Mouse (Mus musculus) forebrain, embryonic 10.5 days (tissue): ENCODE results near the gene Itk. TPM values are rescaled to one million over a fixed set of nuclear protein-coding genes. Genes with fewer than 3 reads are reported as not detected.

Experiments used
- DNase-seq: peaks from one replicate; pipeline ENCODE4 v3.0.0-alpha.2; 2017; ENCODE audit warnings: low spot score; ENCODE audit errors: extremely low spot score
- H3K27ac ChIP-seq: fragments of 300-500 bp; sonication (generic); 2 replicates; pipeline ENCODE4 v1.5.1; 2016; ENCODE audit warnings: mild to moderate bottlenecking
- H3K27me3 ChIP-seq: fragments of 300-500 bp; sonication (generic); 2 replicates; pipeline ENCODE4 v1.6.1; 2016; ENCODE audit warnings: mild to moderate bottlenecking; ENCODE audit not compliant: poor library complexity, severe bottlenecking
- H3K36me3 ChIP-seq: fragments of 300-500 bp; sonication (generic); replicated peaks from 2 replicates; pipeline ENCODE4 v1.6.1; 2016; ENCODE audit warnings: mild to moderate bottlenecking, moderate library complexity
- H3K4me1 ChIP-seq: fragments of 300-500 bp; sonication (generic); 2 replicates; pipeline ENCODE4 v1.6.1; 2016
- H3K4me3 ChIP-seq: fragments of 300-500 bp; sonication (generic); 2 replicates; pipeline ENCODE4 v1.5.1; 2016; ENCODE audit warnings: mild to moderate bottlenecking, moderate library complexity
- H3K9me3 ChIP-seq: fragments of 300-500 bp; sonication (generic); 2 replicates; pipeline ENCODE4 v1.6.1; 2016; ENCODE audit warnings: mild to moderate bottlenecking, moderate library complexity
- WGBS: fragments of 180-500 bp; shearing (Covaris S2); methylation state at CpG from one replicate; pipeline ENCODE4 v1.1.7; 2016; 5-methylcytosine and 5-hydroxymethylcytosine counted together
- polyA plus RNA-seq: library from polyadenylated mRNA; unstranded; fragments of >200 nt; fragmentation: Nextera tagmentation; extraction: Ambion mirVana; gene quantifications from 2 replicates; pipeline ENCODE4 v1.2.1, GENCODE M21; 2016

Gene Itk
- polyA plus RNA-seq, 1 experiment from 2014 or later = not detected

- H3K4me3 ChIP-seq = no peak overlapping the region; the same call in 1 of the 2 replicates
- H3K27ac ChIP-seq = 0 out of 2 replicates have a peak overlapping the region, but pooled peaks have one; percentile 89
- DNase-seq = no peak
- peaks cover 3% of the 10 kb centered on the region; the same call in 1 of the 2 replicates for H3K36me3 ChIP-seq
- peaks cover 10% of the 10 kb centered on the region for H3K27me3 ChIP-seq
- WGBS = 95% methylated on average over 11 of the region's 11 CpGs
- H3K9me3 ChIP-seq = no peaks in the 10 kb centered on the region
- H3K4me1 ChIP-seq = peaks cover 52% of the 10 kb centered on the region
Observed at GRCm38 (mm10) chr11:46308271-46308974, 80.9 kb downstream of the Itk start.

GRCm38 (mm10) chr11:46307768-46308167 lies 81.5 kb downstream of the Itk start:
- no peak overlapping the region for H3K4me3 ChIP-seq
- WGBS = 93% methylated on average over 7 of the region's 7 CpGs
- H3K9me3 ChIP-seq = no peaks in the 10 kb centered on the region
- peaks cover 3% of the 10 kb centered on the region; the same call in 1 of the 2 replicates for H3K36me3 ChIP-seq
- H3K27me3 ChIP-seq = peaks cover 10% of the 10 kb centered on the region
- H3K27ac ChIP-seq = no peak overlapping the region
- DNase-seq = no peak
- peaks cover 49% of the 10 kb centered on the region for H3K4me1 ChIP-seq

GRCm38 (mm10) chr11:46306776-46307175 lies 82.5 kb downstream of the Itk start:
- Histone ChIP-seq H3K27ac (no peak overlapping the region), H3K27me3 (peaks cover 10% of the 10 kb centered on the region), H3K36me3 (peaks cover 3% of the 10 kb centered on the region; the same call in 1 of the 2 replicates), H3K4me1 (peaks cover 40% of the 10 kb centered on the region), H3K4me3 (no peak overlapping the region), H3K9me3 (no peaks in the 10 kb centered on the region)
- DNase-seq = no peak
- 94% methylated on average over 7 of the region's 7 CpGs for WGBS

- WGBS = 86% methylated on average over 9 of the region's 9 CpGs
- peaks cover 3% of the 10 kb centered on the region; the same call in 1 of the 2 replicates for H3K36me3 ChIP-seq
- DNase-seq = no peak
Observed at GRCm38 (mm10) chr11:46305881-46306520, 83.3 kb downstream of the Itk start.

GRCm38 (mm10) chr11:46304864-46305710 lies 84.2 kb downstream of the Itk start:
- Histone ChIP-seq H3K27ac (no peak overlapping the region), H3K4me3 (no peak overlapping the region), H3K4me1 (peaks cover 23% of the 10 kb centered on the region), H3K36me3 (peaks cover 3% of the 10 kb centered on the region; the same call in 1 of the 2 replicates), H3K27me3 (no peaks in the 10 kb centered on the region), H3K9me3 (no peaks in the 10 kb centered on the region)
- 84% methylated on average over 9 of the region's 9 CpGs for WGBS
- no peak for DNase-seq

More at GRCm38 (mm10) chr11:46305881-46306520, 83.3 kb downstream of the Itk start:
- Histone ChIP-seq H3K4me1 (peaks cover 32% of the 10 kb centered on the region), H3K27ac (no peak overlapping the region), H3K4me3 (no peak overlapping the region), H3K9me3 (no peaks in the 10 kb centered on the region), H3K27me3 (peaks cover 4% of the 10 kb centered on the region)

- Histone ChIP-seq H3K27me3 (no peaks in the 10 kb centered on the region), H3K36me3 (peaks cover 3% of the 10 kb centered on the region; the same call in 1 of the 2 replicates), H3K4me3 (no peak overlapping the region), H3K4me1 (peaks cover 13% of the 10 kb centered on the region), H3K27ac (no peak overlapping the region), H3K9me3 (no peaks in the 10 kb centered on the region)
- no peak for DNase-seq
- WGBS = 87% methylated on average over 10 of the region's 10 CpGs
Observed at GRCm38 (mm10) chr11:46304093-46304492, 85.2 kb downstream of the Itk start.

GRCm38 (mm10) chr11:46302471-46302870 lies 86.8 kb downstream of the Itk start:
- Histone ChIP-seq H3K27ac (no peak overlapping the region), H3K27me3 (no peaks in the 10 kb centered on the region), H3K4me3 (no peak overlapping the region), H3K9me3 (no peaks in the 10 kb centered on the region), H3K36me3 (no peaks in the 10 kb centered on the region), H3K4me1 (peaks cover 7% of the 10 kb centered on the region; the same call in 1 of the 2 replicates)
- DNase-seq = no peak
- WGBS = 89% methylated on average over 9 of the region's 9 CpGs

- Histone ChIP-seq H3K36me3 (no peaks in the 10 kb centered on the region), H3K9me3 (no peaks in the 10 kb centered on the region), H3K4me3 (no peak overlapping the region), H3K27ac (no peak overlapping the region), H3K27me3 (no peaks in the 10 kb centered on the region), H3K4me1 (peaks cover 7% of the 10 kb centered on the region; the same call in 1 of the 2 replicates)
- WGBS = 94% methylated on average over 23 of the region's 23 CpGs
- no peak for DNase-seq
Observed at GRCm38 (mm10) chr11:46301579-46302248, 87.6 kb downstream of the Itk start.

GRCm38 (mm10) chr11:46299901-46300300 lies 89.4 kb downstream of the Itk start:
- no peak for DNase-seq
- H3K36me3 ChIP-seq = no peaks in the 10 kb centered on the region
- H3K9me3 ChIP-seq = no peaks in the 10 kb centered on the region
- H3K27ac ChIP-seq = no peak overlapping the region
- no peaks in the 10 kb centered on the region for H3K27me3 ChIP-seq
- peaks cover 3% of the 10 kb centered on the region; the same call in 1 of the 2 replicates for H3K4me1 ChIP-seq
- whole genome bisulfite sequencing = 55% methylated on average over 6 of the region's 6 CpGs
- no peak overlapping the region for H3K4me3 ChIP-seq

GRCm38 (mm10) chr11:46298889-46299785 lies 90.2 kb downstream of the Itk start:
- no peaks in the 10 kb centered on the region for H3K9me3 ChIP-seq
- no peak for DNase-seq
- no peak overlapping the region for H3K4me3 ChIP-seq
- H3K27me3 ChIP-seq = no peaks in the 10 kb centered on the region
- H3K36me3 ChIP-seq = no peaks in the 10 kb centered on the region
- H3K27ac ChIP-seq = no peak overlapping the region
- H3K4me1 ChIP-seq = no peaks in the 10 kb centered on the region
- 80% methylated on average over 13 of the region's 13 CpGs for WGBS

GRCm38 (mm10) chr11:46294390-46294789 lies 94.9 kb downstream of the Itk start:
- Histone ChIP-seq H3K4me3 (no peak overlapping the region), H3K9me3 (no peaks in the 10 kb centered on the region), H3K27ac (no peak overlapping the region), H3K36me3 (peaks cover 13% of the 10 kb centered on the region), H3K4me1 (peaks cover 13% of the 10 kb centered on the region), H3K27me3 (no peaks in the 10 kb centered on the region)
- no peak for DNase-seq
- WGBS = 94% methylated on average over 11 of the region's 11 CpGs
